Mouse (Mus musculus) olfactory bulb, adult 2 months (tissue): Measurements from ENCODE around the gene Tfb1m.

ENCODE experiments used
- CTCF ChIP-seq: fragments of 200-500 bp; IDR thresholded peaks from 2 replicates; pipeline ENCODE4 v1.5.1; 2012; ENCODE audit warnings: low read depth, mild to moderate bottlenecking, low read length, moderate library complexity; ENCODE audit not compliant: insufficient read depth
- POLR2A ChIP-seq: fragments of 200-500 bp; IDR thresholded peaks from 2 replicates; pipeline ENCODE4 v1.6.1; 2012; ENCODE audit warnings: mild to moderate bottlenecking, low read depth, low read length, moderate library complexity; ENCODE audit not compliant: insufficient read depth

- TF ChIP-seq CTCF (no peak), POLR2A (no peak)
Observed at GRCm38 (mm10) chr17:3547725-3548124, 9.9 kb downstream of the Tfb1m start.
